Mouse (Mus musculus) brain, embryonic 14.5 days (tissue): ENCODE results near the gene Boc. TPM values are rescaled to one million over a fixed set of nuclear protein-coding genes. Genes with fewer than 3 reads are reported as not detected.

Source experiments
- DNase-seq: peaks from one replicate; pipeline ENCODE4 v3.0.0-alpha.2; 2011; ENCODE audit warnings: low read depth
- CTCF ChIP-seq: fragments of 200-500 bp; IDR thresholded peaks from 2 replicates; pipeline ENCODE4 v1.5.1; 2012; ENCODE audit warnings: inconsistent platforms, mild to moderate bottlenecking, moderate library complexity, borderline replicate concordance; ENCODE audit not compliant: insufficient read depth, insufficient read length; ENCODE audit errors: extremely low read depth
- POLR2A ChIP-seq: fragments of 200-500 bp; IDR thresholded peaks from 2 replicates; pipeline ENCODE4 v1.6.1; 2012; ENCODE audit warnings: mild to moderate bottlenecking, inconsistent platforms, borderline replicate concordance; ENCODE audit not compliant: poor library complexity, insufficient read depth, insufficient read length, severe bottlenecking; ENCODE audit errors: extremely low read depth
- polyA plus RNA-seq: library from polyadenylated mRNA; depleted of rRNA; stranded (reverse); fragments of >200 nt; gene quantifications from 2 replicates; pipeline ENCODE4 v1.2.3, GENCODE M21; 2012

The Boc gene
- polyA plus RNA-seq, 1 experiment = 20.2 TPM

- peak; percentile 79 for DNase-seq
- TF ChIP-seq POLR2A (no peak), CTCF (no peak)
These were observed 6.9 kb upstream of the Boc start for GRCm38 (mm10) chr16:44565328-44566210.

- TF ChIP-seq POLR2A (no peak), CTCF (no peak)
- DNase-seq = no peak
These were observed 5.7 kb upstream of the Boc start for GRCm38 (mm10) chr16:44564359-44564758.

- no peak for DNase-seq
- TF ChIP-seq CTCF (no peak), POLR2A (no peak)
These were observed 3.4 kb upstream of the Boc start for GRCm38 (mm10) chr16:44562061-44562460.

- no peak for DNase-seq
- TF ChIP-seq POLR2A (no peak), CTCF (no peak)
These were observed 1.5 kb upstream of the Boc start for GRCm38 (mm10) chr16:44560214-44560613.

- TF ChIP-seq CTCF (no peak), POLR2A (no peak)
- no peak for DNase-seq
These were observed 616 bp upstream of the Boc start for GRCm38 (mm10) chr16:44559330-44559695.

- TF ChIP-seq CTCF (peak; percentile 27; the same call in 1 of the 2 replicates), POLR2A (no peak)
- DNase-seq = peak; percentile 81
These were observed 831 bp downstream of the Boc start for GRCm38 (mm10) chr16:44557661-44558470.

- TF ChIP-seq POLR2A = no peak
- no peak for TF ChIP-seq CTCF
- peak; percentile 58 for DNase-seq
These were observed 1.6 kb downstream of the Boc start for GRCm38 (mm10) chr16:44557084-44557483.

GRCm38 (mm10) chr16:44555791-44556709 lies 2.6 kb downstream of the Boc start:
- DNase-seq = no peak
- TF ChIP-seq CTCF (no peak), POLR2A (no peak)

- no peak for DNase-seq
- TF ChIP-seq POLR2A (no peak), CTCF (no peak)
These were observed 4.8 kb downstream of the Boc start for GRCm38 (mm10) chr16:44553861-44554260.

GRCm38 (mm10) chr16:44552726-44553125 lies 6.0 kb downstream of the Boc start:
- no peak for DNase-seq
- TF ChIP-seq CTCF (no peak), POLR2A (no peak)
